Mouse (Mus musculus) E14TG2a.4 (cell line): ENCODE data around the gene Abcc2.

Experiments
- CTCF ChIP-seq: conservative IDR thresholded peaks from 2 replicates; pipeline ENCODE4 v1.5.1; 2014; ENCODE audit warnings: low read length
- NANOG ChIP-seq: IDR thresholded peaks from 2 replicates; pipeline ENCODE4 v1.6.1; 2014; ENCODE audit warnings: borderline replicate concordance, low read length, mixed read lengths

DNA sequence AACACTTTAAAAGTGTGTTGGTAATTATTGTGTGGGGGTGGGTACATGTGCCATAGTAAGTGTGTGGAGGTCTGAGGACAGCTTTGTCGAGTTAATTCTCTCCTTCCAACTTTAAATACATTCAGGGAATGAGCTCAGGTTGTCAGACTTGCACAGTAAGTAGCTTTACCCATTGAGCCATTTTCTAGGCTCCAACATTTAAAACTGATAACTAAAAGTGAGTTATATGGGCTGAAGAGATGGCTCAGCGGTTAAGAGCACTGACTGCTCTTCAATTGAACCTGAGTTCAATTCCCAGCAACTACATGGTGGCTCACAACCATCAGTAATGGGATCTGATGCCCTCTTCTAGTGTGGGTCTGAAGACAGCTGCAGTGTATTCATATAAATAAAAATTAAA is 27.8 kb upstream of the Abcc2 start:
- TF ChIP-seq CTCF (no peak), NANOG (no peak)
